Mouse (Mus musculus) layer of hippocampus, adult 9-10 months (tissue): ENCODE measurements at regions not wholly inside any gene's neighbourhood (a gene's known extent, or its start where the extent isn't known, plus 50 kb on each side); places are given as distances from the start of the nearest gene placed in this dataset.

ENCODE experiments used
- DNase-seq: peaks from one replicate; pipeline ENCODE4 v3.0.0; 2022; ENCODE audit warnings: low spot score

DNA sequence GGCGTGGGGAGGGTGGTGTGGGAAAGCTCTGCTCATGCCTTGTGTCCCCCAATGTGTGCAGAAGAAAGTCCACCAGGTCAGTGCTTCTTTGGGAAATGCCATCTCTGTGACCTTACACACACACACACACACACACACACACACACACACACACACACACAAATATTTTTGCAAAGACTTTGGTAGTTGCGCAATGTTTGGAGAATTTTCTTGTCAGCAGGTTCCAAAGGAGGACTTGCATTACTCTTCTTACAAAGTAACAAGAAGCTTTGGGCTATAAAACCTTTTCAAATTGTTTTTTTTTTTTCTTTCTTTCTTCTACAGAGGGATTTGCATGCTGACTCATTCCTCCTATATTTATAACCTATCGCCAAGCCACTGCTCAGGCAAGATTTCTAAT is 59.1 kb upstream of the Npvf start:
- no peak for DNase-seq

DNA sequence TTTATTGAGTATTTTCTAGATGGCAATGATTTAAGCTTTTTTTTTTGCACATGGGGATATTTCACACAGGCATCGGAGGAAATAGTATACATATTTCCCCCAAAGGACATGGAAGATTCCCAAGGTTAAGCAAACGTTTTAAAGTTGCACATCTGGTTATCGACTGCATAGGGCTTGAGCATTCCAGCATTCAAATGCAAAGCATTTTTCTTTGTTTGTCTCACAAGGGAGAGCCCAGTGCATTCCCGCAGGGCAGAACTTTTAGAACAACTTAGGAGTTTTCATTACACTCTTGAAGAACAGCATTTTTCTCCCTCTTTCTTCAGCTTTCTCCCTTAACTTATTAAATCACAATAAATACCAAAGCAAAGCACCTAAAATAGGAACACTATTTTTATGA is 64.4 kb upstream of the Npvf start:
- DNase-seq = no peak

DNA sequence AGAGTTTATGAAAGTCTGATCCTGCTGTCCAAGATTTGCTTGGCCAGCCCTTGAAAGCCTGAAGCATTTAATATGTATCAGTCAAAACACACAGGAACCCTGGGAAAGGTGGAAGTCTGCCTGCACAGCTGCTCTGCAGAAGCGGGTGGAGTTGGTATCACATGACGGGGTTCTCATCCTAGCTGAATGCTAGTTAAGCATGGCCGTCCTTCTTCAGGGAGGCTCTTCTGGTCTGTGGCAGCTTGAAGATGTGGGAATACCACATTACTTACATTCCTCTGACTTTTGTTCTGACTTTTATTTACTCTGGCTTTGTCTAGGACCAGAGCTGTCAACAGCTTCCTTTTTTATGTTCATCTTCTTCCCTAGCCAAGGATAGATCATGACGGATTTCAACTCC is 66.1 kb upstream of the Npvf start:
- no peak for DNase-seq

DNA sequence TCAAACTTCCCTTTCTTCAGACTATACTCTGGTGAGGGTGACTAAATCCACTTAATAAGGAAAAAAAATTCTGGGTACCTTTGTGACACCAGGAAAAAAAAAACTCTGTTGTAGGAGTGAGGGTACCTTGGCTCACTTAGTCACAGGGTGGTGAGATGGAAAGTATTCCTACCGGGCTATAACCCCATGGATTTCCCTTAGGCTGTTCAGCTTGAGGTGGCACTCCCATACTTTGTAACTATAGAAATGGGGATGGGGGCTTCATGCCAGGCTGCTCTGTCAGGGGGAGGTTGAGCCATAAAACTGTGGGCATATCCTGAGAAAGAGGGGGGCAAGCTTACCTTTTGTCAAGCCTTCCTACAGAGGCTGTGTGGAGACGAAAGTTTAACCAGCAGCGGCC is 71.4 kb upstream of the Npvf start:
- no peak for DNase-seq

DNA sequence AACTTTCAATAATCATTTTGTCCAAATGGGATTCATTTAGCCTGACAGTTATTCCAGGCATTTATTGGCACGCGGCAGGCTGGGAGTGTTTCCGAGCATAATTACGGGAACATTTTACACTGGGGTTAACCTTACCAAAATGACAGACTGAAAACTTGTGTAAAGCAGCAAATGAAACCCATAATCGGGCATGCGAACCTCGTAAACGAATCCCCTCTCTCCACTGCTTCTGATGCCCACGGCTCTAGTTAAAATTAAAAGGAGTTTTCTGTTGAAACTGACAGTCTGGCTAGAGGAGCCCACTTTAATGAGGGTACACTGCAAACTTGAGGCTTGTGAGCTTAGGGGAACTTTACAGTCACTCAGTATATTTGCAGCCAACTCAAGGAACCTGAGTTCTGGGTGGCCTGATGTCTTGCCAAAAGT is 71.9 kb upstream of the Npvf start:
- no peak for DNase-seq

DNA sequence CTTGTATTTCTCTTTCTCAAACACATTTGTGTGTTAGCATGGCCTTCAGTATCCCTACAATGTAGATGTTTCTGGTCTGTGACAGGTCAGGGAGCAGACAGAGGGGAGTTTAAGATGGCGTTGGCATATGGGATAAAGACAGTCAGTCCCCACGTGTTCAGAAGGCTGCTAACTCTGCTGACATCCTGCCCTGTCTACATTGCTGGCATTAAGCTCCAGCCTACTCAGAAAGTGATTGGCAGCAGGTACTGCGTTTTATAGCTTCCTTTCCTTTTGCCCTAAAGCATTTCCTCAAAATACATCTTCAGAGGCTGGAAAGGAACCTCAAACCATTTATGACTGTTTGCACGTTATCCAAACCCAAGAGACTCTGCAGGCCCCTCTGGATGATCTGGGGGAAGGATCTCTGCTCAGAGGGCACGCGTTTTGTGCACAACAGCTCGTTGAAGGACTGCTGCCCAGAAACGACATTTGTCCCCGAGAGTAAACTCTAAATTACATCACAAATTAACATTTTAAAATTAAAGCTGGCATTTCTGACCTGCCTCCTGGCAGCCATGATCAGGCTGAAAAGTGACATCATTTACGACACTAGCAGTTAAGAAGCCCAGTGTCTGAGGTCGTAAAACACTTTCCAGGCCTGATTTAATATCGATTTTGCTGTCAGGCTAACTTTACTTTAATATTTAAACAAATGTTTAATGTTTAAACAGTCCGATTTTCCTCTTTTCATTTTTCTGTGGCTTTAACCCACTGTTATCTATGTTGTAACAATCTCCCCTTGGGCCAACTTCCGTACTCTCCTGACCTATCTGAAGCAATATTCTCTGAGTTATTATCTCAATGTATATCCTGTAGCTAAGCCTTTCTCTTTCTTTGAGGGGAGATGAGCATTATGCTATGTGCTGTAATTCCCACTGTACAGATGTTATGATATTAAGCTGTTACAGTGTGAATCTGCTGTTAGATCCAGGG is 76.8 kb upstream of the Npvf start:
- DNase-seq = no peak

DNA sequence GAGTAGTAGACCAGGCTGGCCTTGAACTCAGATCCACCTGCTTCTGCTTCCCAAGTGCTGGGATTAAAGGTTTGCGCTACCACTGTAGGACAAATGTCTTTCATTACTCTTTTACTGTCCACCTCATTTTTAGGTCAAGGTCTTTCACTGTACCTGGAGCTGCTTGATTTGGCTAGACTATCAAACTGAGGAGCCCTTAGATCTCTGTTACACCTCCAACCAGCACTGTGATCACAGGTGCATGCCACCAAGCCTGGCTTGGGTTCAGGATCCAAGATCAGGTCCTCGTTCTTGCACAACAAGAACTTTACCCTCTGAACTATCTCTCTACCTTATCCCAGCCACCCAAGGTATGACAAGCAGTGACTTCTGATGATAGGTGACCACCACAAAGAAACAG is 80.5 kb upstream of the Npvf start:
- DNase-seq = no peak

DNA sequence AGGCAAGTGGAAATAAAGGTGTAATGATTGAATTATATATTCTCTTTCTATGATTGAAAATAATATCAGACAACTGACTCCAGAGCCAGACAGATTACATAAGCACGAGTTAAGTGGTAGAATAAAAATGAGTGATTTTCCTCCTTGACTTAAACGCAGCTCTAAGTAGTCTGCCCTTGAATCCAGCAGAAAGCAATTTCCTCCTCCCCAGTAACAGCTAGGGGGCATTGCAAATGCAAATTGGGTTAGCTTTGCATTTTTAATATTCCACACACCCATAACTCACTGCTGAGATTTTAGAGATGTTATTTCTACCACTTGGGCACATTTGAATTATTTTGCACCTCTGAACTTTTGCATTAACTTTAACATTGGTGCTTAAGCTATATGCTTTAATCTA is 81.6 kb upstream of the Npvf start:
- DNase-seq = no peak

DNA sequence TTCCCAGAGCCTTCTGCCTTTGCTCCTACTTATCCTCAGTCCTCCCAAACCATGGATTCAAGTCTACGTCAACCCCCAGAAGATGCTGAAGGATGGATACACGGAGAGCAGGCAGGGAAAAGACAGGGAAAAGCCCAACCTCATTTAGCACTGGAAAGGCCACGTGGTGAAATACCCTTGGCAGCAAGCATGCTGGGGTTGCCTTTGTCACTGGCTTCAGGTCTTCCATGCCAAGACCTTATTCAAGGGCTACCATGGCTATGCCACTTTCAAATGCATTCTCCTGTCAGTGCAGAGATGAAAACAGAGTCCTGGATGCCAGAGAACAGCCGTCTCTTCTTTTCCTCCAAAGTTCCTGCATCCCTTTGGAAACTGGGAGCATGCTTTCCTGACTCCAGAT is 87.8 kb upstream of the Npvf start:
- DNase-seq = no peak

DNA sequence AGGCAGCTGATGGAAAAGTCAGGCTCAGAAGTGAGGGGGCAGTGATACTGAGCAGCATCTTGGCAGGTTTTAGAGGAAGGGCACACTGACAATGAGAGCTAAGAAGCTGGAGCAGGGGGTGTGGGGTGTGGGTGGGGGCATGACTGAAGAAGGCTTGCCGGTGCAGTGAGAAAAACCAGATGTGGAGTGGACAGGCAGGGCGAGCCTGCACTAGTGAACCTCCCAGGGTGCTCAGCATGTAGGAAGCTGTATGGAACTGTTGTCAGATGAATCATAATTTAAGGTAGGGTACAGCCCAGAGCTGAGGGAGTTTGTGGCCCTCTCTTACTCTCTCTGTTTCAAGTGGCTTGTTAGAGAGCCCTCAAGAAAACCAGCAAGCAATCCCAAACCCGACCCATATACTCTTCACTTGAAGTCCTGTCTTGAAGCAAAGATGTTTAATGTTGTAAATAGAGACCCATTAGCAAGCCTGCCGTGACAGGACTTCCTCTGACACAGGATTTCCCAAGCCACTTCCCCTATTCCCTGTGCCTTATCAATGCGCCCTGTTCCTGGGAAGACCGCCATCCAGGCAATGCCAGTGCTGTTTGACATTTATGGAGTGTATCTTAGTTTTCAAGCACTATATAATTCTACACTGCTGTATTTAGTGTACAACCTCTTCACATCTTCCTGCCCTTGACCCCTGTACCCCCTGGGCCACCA is 90.4 kb upstream of the Npvf start:
- DNase-seq = no peak

DNA sequence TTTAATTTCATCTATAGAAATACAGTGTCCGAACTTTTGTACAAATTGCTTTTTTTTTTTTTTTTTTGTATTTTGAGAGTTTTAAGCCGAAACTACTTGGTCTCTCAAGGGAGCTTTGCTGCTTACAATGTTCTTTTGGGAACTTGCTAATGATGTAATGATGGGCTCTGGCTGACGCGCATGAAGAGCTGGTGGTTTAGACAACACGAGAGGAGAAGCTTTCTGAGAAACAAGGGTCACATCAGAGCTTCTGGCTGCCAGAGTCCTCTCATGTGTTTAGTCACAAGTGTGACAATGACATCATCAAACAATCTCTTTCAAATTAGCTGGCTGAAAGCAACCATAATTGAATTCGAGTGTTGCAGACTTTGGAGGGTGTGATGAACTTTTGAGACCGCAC is 98.9 kb upstream of the Npvf start:
- DNase-seq = no peak

DNA sequence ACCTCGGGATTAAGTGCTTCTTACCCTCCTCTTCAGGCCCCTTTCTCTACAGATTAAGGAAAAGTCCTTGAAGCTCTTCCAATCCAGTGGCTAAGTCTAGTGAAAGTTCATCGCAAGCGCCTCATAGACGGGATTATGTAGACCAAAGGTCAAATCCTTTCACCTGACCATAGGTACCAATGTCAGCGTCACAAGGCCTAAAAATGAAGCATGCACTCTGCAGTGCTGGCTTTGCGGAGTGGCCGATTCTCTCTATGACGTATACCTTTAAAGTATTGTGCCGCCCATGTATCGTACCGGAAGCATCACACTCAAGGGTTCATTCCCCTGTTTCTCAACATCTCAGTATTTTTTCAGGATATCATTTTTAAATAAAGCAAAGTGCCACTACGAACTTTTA is 100.5 kb upstream of the Npvf start:
- DNase-seq = no peak

DNA sequence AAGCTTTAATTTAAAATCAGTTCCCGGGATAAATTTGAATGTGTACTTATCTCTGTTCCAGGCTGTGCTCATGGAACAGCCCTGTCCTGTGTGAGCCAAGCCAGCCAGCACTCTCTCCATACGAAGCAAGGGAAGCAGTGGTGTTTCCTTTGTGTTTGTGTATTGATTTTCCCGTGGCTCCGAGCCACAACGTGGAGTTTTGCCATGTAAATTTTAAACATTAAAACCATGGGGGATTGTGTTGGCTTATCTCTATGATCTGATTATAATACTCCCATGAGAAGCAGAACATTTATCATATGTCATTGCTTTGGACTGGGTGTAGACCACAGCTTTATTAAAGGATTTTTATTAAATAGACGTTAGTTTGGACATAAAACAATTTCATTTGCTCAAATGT is 106.1 kb upstream of the Npvf start:
- DNase-seq = no peak

DNA sequence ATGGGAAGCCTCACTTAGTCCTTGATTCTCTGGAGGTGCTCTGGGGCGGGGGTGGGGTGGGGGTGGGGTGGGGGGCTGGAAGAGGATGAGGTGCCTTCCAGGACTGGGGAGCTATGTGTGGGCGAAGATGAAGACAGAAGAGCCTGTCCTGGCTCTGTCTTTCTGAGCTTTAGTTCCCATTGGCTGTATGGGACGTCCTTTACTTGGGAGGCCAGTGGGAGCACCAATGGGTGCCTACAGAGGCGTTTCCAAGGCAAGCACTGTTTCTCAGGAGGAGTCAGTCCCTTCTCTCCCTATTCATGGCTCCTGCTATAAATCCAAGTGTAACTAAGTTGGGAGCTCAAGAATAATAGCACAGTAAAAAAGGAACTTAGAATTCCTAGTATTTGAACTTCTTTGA is 108.9 kb upstream of the Npvf start:
- no peak for DNase-seq

DNA sequence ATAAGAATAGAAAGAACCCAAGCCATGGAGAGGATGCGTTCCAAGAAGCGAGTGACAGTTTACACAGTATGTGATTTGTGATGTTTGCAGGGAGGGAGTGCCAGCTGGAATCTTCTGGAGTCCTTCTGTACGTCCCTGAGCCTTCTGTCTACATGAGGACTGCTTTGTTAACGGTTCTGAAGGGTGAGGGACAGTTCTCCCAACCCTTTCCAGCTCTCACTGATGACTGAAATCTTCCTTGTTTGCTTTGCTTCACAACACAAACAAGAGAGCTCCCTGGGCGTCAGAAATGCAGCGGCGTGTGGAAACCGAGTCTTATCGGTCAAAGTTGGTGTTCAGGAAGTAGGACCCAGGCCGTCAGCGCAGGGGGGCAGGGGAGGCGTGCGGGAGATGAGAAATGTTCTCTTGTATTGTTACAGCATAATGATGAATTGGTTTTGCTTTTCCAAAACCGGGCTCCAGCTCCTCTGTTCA is 112.2 kb upstream of the Npvf start:
- no peak for DNase-seq

DNA sequence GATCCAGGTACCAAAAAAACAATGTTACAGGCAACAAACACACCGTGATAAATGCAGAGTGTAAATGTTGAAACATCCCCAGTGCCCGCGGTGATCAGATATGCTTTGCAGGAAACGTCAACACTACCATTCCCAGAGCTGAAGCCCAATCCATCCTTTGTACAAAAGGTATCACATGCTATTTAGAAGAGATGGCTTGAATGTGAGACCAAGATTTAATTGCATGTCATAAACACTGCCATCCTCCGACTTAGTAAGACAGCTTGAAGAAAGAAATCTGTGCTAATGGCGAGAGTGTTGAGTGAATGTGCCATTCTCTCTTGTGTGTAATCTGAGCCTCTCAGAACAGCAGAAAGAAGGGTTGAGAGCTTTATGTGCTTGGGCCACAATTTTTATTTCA is 112.9 kb upstream of the Npvf start:
- DNase-seq = no peak

DNA sequence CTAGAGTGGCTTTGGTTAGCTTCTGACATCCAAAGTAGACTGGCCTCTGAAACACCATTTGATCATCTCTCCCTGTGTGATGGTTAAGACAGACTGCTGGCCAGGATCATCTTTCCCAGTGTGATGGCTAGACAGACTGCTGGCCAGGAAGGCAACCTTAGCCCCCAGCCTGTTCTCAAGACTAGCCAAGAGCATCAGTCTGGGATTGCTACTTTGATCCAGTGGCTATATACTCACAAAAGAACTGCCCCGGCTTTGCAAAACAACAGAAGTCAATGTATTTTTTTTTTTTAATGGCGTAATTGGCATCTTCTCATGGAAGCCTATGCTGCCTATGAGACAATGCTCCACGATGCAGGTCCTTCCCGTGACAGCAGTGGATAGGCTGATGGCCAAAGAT is 113.6 kb upstream of the Npvf start:
- DNase-seq = no peak

DNA sequence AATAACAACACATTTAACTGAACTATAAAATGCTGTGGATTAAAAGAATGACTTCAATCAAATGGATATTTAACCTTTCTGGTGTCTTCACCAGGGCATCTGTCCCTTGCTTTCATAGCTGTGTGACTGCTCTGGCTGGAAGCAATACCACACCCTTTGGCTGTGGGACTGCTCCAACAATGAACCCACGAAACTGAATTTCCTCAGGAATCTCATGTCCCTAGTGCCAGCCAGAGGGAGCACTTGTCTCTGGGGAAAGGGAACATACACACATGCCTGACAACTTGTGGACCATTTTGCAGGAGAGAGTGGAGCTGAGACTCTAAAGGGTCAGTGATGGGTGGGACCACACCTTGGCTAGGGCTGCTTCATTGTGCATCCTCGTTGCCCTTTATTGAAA is 114.9 kb upstream of the Npvf start:
- no peak for DNase-seq

DNA sequence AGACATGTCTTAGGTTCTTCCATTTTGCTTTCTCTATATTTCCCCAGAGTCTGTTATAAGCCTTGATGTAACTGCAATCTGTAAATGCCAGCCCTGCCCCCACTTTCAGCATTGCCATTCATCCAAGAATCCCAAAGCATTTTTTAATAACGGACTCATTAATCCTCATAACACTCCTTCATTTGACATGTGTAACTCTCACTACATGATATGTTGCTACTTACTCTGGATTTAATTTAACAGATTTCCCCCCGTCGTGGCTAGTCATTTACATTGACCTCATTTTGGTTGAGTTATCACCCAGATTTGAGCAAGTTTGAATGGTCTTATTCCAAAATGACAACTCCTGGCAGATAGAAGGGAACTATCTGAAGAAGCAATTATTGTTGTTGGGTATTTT is 116.2 kb upstream of the Npvf start:
- DNase-seq = no peak

DNA sequence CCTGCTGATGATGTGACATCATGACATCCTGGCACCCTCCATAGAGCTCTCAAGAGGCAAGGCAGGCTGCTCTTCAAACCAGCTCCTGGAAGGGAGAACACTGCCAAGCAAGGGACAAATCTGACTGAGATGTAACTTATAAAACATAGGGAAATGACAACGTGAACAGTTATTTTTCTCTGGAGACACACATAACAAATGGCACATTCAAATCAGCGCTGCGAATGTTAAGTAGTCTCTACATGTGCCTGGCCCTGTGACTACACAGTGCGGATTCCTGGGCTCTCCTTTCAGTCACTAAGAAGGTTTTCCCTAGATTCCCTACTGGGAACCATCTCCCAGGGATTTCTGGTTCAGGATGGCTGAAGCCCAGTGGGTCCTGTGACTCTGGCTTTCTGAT is 121.4 kb upstream of the Npvf start:
- DNase-seq = no peak

DNA sequence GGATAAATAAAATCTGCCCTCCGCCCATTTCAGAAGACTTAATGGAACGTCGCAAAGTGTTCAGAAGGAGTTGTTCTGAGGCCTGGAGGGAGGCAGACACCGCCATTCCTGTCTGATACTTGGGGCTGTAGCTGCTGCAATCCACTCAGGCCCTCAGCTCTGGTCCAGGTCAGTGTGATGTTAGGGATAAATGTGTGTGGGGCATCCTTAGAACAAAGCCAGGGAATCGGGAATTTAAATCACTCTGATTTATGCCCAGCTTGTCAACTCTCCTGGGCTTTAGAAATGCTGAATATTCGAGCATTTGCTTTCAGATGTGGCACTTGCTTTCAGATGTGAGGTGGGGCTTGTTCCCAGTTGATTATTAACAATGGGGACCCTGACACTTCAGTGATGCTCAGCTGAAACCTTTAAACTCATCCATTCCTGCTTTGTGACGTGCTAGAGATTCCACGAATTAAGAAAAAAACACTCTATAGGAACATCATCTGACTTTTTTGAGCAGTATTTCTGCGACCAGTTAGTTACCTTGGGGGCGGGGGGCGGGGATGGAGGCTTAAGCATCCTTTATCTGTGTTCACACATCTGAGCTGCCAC is 122.1 kb upstream of the Npvf start:
- DNase-seq = no peak

DNA sequence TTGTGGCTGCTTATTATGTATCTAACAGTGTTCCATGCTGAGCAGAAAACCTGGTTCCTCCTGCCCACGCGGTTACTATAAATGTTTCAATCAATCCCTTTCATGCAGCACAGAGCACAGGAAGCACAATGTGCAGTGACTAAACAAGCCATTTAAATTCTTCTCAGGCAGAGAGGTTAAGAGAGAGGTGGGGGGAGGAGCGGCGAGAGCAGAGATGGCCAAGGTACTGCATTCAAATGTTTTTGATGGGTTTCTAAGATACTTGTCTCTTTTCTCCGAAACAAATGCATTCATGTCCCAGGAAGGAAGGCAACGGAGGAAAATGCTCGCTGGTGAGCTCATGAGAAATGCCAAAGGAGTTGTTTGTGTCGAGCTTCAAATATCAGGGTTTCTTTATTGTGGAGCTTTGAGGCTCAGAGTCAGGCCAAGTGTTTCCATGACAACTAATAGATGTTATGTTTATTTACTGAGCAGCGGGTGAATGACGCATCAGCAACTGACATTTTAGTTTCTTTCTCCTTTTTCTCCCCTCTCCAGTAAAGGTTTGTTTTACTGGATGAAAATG is 122.8 kb upstream of the Npvf start:
- peak; percentile 72 for DNase-seq

DNA sequence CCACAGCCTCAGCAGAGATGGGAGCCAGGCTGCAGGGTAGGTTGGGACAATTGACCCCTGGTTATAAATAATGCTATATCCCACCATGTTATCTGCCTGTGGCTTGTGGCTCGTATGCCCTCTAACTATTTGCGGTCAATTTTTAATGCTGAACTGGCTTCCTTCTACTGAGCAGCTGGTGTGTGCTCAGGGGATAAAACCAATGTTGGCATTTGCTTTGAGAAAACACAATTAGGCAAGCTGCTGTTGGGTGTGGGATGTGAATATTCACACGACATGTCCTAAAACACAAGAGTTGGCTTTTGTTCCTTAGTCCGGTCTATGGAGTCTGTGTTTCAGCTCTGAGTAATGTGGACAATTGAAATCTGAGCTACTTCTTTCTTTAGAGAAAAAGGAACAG is 123.6 kb upstream of the Npvf start:
- DNase-seq = no peak
